Mouse (Mus musculus): ENCODE data around the gene Rab7. TPM values are rescaled to one million over a fixed set of nuclear protein-coding genes. Genes with fewer than 3 reads are reported as not detected.

Rab7 gene
- polyA plus RNA-seq, 1 experiment from 2014 or later = 221 TPM

DNA sequence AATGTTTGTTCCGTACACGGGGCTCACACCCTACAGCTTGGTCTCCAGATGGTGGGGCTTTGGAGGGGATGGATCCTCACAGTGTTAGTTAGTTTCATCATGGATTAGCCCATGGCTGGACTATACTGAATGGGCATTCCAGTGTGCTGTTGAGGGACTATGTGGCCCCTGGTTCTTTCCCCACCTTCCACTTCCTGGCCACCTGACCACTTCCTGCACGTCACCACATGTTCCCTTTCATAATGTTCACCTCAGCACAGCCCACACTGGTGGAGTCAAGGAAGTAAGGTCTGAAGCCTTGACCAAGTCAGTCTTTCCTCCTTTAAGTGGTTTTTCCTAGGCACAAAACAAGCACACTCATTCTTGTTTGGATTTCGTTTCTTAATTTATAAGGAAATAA lies 15.5 kb upstream of the Rab7 start:
- ATAC-seq (replicated peaks; ENCODE audit: low FRiP score) (no peak), DNase-seq (ENCODE audit: low spot score) (no peak)
- H3K27ac ChIP-seq (ENCODE audit: low read depth, low read length) = no peak overlapping the region
- WGBS = 59% methylated on average over 4 of the region's 4 CpGs
- H3K9me3 ChIP-seq (ENCODE audit: control insufficient read depth, low read length) = no peaks in the 10 kb centered on the region
- no peak overlapping the region for H3K4me3 ChIP-seq (ENCODE audit: low read depth, low read length)
- H3K27me3 ChIP-seq (replicated peaks; ENCODE audit: control insufficient read depth, insufficient read depth, low read length) = no peaks in the 10 kb centered on the region
- H3K4me2 ChIP-seq = no peak overlapping the region
- no peaks in the 10 kb centered on the region for H3K36me3 ChIP-seq (ENCODE audit: control insufficient read depth, insufficient read depth, low read length)
- peaks cover 2% of the 10 kb centered on the region; the same call in 1 of the 2 replicates for H3K4me1 ChIP-seq (replicated peaks; ENCODE audit: control insufficient read depth, insufficient read depth, low read length)
- H3K9ac ChIP-seq (ENCODE audit: low read depth, low read length) = no peak overlapping the region

DNA sequence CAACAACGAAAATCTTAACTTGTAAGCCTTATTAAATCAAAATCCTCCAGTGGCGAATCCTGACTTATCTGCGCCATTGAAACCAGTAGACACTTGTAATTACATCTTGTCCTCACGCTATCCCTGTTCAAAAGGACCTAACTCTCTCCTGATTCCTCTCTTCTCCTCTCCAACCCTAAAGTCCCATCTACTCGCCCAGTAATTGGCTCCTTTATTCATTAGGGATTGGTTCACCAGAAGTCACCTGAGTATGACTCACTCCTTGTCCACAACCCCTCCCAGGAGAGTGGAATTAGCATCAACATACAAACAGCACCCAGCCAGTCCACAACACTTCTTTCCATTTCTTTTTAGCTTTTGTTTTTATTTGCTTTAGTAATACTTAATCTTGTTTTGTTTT lies 14.8 kb upstream of the Rab7 start:
- H3K9me3 ChIP-seq (ENCODE audit: control insufficient read depth, low read length) = no peaks in the 10 kb centered on the region
- WGBS = 76% methylated on average over 5 of the region's 5 CpGs
- no peak overlapping the region for H3K9ac ChIP-seq (ENCODE audit: low read depth, low read length)
- H3K4me1 ChIP-seq (replicated peaks; ENCODE audit: control insufficient read depth, insufficient read depth, low read length) = peaks cover 2% of the 10 kb centered on the region; the same call in 1 of the 2 replicates
- no peak overlapping the region for H3K4me2 ChIP-seq
- no peak overlapping the region for H3K4me3 ChIP-seq (ENCODE audit: low read depth, low read length)
- ATAC-seq (replicated peaks; ENCODE audit: low FRiP score) (no peak), DNase-seq (ENCODE audit: low spot score) (no peak)
- H3K27ac ChIP-seq (ENCODE audit: low read depth, low read length) = no peak overlapping the region
- no peaks in the 10 kb centered on the region for H3K27me3 ChIP-seq (replicated peaks; ENCODE audit: control insufficient read depth, insufficient read depth, low read length)
- H3K36me3 ChIP-seq (ENCODE audit: control insufficient read depth, insufficient read depth, low read length) = no peaks in the 10 kb centered on the region

DNA sequence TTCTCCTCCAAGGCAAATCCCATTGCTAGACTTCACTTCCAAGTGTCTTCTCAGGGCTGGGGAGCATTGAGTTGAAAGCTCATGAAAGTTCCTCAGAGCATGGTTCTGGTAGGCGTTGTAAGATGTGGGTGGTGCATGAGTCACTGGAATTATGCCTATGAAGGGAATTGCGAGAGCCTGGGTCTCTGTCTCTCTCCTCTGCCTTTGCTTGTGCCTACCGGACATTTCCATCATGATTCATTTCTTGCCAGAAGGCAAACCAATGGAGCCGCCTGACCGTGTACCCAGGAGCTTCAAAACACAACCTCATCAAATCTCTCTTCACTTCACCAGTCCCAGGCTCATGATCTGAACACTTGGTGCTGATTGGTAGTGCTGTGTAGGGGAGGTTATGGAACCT lies 11.8 kb upstream of the Rab7 start:
- 81% methylated on average over 5 of the region's 5 CpGs for WGBS
- Histone ChIP-seq H3K36me3 (ENCODE audit: control insufficient read depth, insufficient read depth, low read length) (no peaks in the 10 kb centered on the region), H3K4me3 (ENCODE audit: low read depth, low read length) (no peak overlapping the region), H3K27ac (ENCODE audit: low read depth, low read length) (no peak overlapping the region), H3K4me1 (replicated peaks; ENCODE audit: control insufficient read depth, insufficient read depth, low read length) (peaks cover 2% of the 10 kb centered on the region; the same call in 1 of the 2 replicates), H3K4me2 (no peak overlapping the region), H3K9ac (ENCODE audit: low read depth, low read length) (no peak overlapping the region), H3K27me3 (replicated peaks; ENCODE audit: control insufficient read depth, insufficient read depth, low read length) (no peaks in the 10 kb centered on the region), H3K9me3 (ENCODE audit: control insufficient read depth, low read length) (no peaks in the 10 kb centered on the region)
- ATAC-seq (replicated peaks; ENCODE audit: low FRiP score) (no peak), DNase-seq (ENCODE audit: low spot score) (no peak)

DNA sequence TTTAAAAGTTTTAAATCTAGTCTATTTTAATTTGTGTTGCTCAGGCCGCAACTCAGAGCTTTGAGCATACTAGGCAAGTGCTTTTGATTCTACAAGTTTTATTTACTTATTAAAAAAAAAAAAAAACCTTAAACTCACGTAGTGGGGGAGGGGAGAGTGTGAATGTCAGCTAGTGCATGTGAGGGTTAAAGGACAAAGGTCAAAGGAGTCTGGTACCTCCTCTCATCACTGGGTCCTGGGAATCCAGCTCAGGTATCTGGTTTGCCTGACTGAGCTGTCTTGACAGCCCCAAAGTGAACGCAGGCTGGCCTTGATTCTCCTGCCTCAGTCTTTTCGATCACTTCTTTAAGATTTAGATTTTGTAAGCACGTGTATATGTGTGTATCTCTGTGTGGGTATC lies 10.6 kb upstream of the Rab7 start:
- peak overlapping the region; percentile 17; the same call in 1 of the 2 replicates for H3K4me2 ChIP-seq
- no peaks in the 10 kb centered on the region for H3K27me3 ChIP-seq (replicated peaks; ENCODE audit: control insufficient read depth, insufficient read depth, low read length)
- no peaks in the 10 kb centered on the region for H3K36me3 ChIP-seq (ENCODE audit: control insufficient read depth, insufficient read depth, low read length)
- H3K9ac ChIP-seq (ENCODE audit: low read depth, low read length) = no peak overlapping the region
- no peak overlapping the region for H3K27ac ChIP-seq (ENCODE audit: low read depth, low read length)
- WGBS = 69% methylated on average over 5 of the region's 5 CpGs
- H3K9me3 ChIP-seq (ENCODE audit: control insufficient read depth, low read length) = no peaks in the 10 kb centered on the region
- no peak for DNase-seq (ENCODE audit: low spot score)
- no peak overlapping the region for H3K4me3 ChIP-seq (ENCODE audit: low read depth, low read length)
- peaks cover 2% of the 10 kb centered on the region; the same call in 1 of the 2 replicates for H3K4me1 ChIP-seq (replicated peaks; ENCODE audit: control insufficient read depth, insufficient read depth, low read length)
- no peak for ATAC-seq (replicated peaks; ENCODE audit: low FRiP score)

DNA sequence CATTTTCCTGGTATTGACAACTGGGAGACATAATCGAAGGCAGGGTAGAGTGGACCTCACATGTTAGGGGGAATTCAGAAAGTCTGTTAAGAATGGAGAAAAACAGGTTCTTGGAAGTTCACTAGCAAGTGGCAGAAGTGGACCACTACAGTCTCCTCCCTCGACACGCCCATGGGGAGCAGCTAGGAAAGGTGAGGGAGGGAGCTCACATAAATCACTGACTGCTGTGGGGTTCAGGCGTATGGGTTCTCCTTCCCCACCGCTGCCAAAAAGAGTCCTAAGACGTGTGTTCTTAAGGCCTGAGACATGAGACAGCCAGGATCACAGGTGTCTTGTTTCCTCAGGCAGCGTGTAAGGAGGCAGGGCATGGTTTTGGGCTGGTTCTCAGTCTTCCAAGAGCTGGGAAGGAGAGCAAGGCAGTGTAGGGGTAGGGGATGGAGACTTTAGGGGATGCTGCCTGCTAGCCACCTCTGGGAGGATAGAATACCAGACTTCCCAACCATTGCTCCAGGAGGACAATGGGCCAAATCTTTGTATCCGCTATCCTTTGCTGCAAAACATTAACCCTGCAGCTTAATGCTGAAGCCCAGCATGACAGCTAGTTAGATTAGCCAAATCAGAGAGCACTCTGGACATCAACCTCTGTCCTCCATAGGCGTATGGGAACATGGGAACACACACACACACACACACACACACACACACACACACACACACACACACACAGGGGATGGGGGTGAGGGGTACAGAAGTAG lies 9.2 kb upstream of the Rab7 start:
- Histone ChIP-seq H3K4me3 (ENCODE audit: low read depth, low read length) (no peak overlapping the region), H3K27me3 (replicated peaks; ENCODE audit: control insufficient read depth, insufficient read depth, low read length) (no peaks in the 10 kb centered on the region; the same call in 1 of the 2 replicates), H3K4me1 (replicated peaks; ENCODE audit: control insufficient read depth, insufficient read depth, low read length) (peaks cover 2% of the 10 kb centered on the region; the same call in 1 of the 2 replicates), H3K4me2 (no peak overlapping the region), H3K36me3 (ENCODE audit: control insufficient read depth, insufficient read depth, low read length) (no peaks in the 10 kb centered on the region), H3K9me3 (ENCODE audit: control insufficient read depth, low read length) (no peaks in the 10 kb centered on the region), H3K27ac (ENCODE audit: low read depth, low read length) (no peak overlapping the region), H3K9ac (ENCODE audit: low read depth, low read length) (no peak overlapping the region)
- WGBS = 63% methylated on average over 9 of the region's 9 CpGs
- ATAC-seq (replicated peaks; ENCODE audit: low FRiP score) = no peak
- DNase-seq (ENCODE audit: low spot score) = no peak

DNA sequence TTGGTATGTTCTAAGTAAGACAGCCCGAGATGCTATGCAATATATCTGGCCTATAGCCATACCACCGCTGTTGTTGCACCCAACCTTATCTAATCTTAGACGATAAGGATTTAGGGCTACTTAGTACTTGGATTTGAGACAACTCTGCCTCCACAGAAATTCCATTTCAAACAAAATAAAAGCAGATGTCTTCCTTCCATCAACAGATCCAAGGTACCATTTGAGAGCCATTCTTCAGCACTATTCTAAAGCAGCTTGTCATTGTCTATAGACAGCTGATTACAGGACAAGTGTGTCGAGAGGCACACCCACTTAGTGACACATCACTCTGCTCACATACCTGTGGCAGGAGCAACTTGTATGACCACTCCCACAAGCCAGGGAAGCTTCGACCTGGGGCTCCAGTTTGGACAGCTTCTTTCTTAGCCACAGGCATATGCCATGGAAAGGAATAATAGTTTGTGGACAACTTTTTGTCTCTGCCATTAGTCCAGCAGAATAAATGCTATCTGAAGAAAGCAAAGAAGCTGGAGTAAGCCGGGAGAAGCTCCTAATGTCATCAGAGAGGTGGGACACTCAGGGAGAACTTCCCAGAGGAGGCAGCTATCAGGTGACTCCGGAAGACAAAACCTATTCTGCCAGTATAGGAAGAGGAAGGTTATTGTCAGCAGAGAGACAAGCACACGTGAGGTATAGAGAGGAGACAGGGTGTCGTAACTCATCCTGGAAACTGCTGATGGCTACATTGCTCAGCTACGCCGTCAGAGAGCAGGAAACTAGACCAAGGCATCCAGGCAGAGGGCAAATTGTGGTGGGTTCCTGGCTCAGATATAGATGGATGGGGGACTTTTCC lies 8.4 kb upstream of the Rab7 start:
- no peak overlapping the region for H3K27ac ChIP-seq (ENCODE audit: low read depth, low read length)
- peaks cover 2% of the 10 kb centered on the region; the same call in 1 of the 2 replicates for H3K4me1 ChIP-seq (replicated peaks; ENCODE audit: control insufficient read depth, insufficient read depth, low read length)
- no peak overlapping the region for H3K4me3 ChIP-seq (ENCODE audit: low read depth, low read length)
- H3K9ac ChIP-seq (ENCODE audit: low read depth, low read length) = no peak overlapping the region
- no peaks in the 10 kb centered on the region; the same call in 1 of the 2 replicates for H3K27me3 ChIP-seq (replicated peaks; ENCODE audit: control insufficient read depth, insufficient read depth, low read length)
- no peak for ATAC-seq (replicated peaks; ENCODE audit: low FRiP score)
- no peak overlapping the region for H3K4me2 ChIP-seq
- H3K36me3 ChIP-seq (ENCODE audit: control insufficient read depth, insufficient read depth, low read length) = no peaks in the 10 kb centered on the region
- DNase-seq (ENCODE audit: low spot score) = no peak
- no peaks in the 10 kb centered on the region for H3K9me3 ChIP-seq (ENCODE audit: control insufficient read depth, low read length)
- 53% methylated on average over 11 of the region's 11 CpGs for WGBS

DNA sequence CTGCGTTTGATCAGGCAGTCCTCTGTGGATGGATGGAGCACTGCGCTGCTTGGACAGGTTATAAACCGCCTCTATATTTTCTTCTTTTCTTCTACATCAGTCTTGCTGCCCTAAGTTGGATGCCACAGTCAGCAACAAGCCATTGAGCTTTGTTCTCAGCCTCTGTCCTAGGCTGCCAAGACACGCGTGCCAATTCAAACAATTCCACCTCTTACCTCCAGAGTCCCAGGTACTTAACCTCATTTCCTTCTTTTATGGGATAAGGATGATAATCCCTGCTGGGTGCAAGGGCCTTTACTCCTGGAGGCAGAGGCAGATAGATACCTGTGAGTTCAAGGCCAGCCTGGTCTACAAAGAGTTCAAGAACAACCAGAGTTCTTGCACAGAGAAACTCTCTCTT lies 6.1 kb upstream of the Rab7 start:
- H3K4me2 ChIP-seq = no peak overlapping the region
- H3K27me3 ChIP-seq (replicated peaks; ENCODE audit: control insufficient read depth, insufficient read depth, low read length) = no peaks in the 10 kb centered on the region; the same call in 1 of the 2 replicates
- H3K4me3 ChIP-seq (ENCODE audit: low read depth, low read length) = no peak overlapping the region
- ATAC-seq (replicated peaks; ENCODE audit: low FRiP score) = no peak
- no peak for DNase-seq (ENCODE audit: low spot score)
- H3K4me1 ChIP-seq (replicated peaks; ENCODE audit: control insufficient read depth, insufficient read depth, low read length) = no peaks in the 10 kb centered on the region; the same call in none of the 2 replicates
- H3K9ac ChIP-seq (ENCODE audit: low read depth, low read length) = no peak overlapping the region
- H3K27ac ChIP-seq (ENCODE audit: low read depth, low read length) = no peak overlapping the region
- H3K36me3 ChIP-seq (ENCODE audit: control insufficient read depth, insufficient read depth, low read length) = no peaks in the 10 kb centered on the region
- H3K9me3 ChIP-seq (ENCODE audit: control insufficient read depth, low read length) = no peaks in the 10 kb centered on the region
- 88% methylated on average over 5 of the region's 5 CpGs for WGBS

DNA sequence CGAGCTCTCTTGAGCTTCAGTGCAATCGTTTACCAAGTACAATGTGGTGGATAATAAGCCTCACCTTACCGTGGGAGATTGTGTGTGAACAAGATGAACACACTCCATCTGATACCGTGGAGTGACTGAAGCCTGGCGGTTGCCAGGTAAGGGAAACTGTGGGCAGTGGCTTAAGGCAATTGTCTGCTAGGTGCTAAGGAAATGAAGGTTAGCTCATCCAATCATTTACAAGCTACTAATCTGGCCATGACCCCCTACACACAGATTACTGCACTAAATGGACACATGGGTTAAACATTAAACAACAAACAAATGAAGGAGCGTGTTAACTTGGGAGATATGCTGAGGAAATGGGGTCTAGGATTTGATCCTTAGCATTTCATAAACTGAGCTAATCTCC lies 3.9 kb upstream of the Rab7 start:
- Histone ChIP-seq H3K4me2 (0 out of 2 replicates have a peak overlapping the region, but pooled peaks have one; percentile 24), H3K9me3 (ENCODE audit: control insufficient read depth, low read length) (no peaks in the 10 kb centered on the region), H3K27ac (ENCODE audit: low read depth, low read length) (no peak overlapping the region), H3K27me3 (replicated peaks; ENCODE audit: control insufficient read depth, insufficient read depth, low read length) (no peaks in the 10 kb centered on the region; the same call in 1 of the 2 replicates), H3K4me3 (ENCODE audit: low read depth, low read length) (no peak overlapping the region), H3K36me3 (ENCODE audit: control insufficient read depth, insufficient read depth, low read length) (no peaks in the 10 kb centered on the region), H3K4me1 (replicated peaks; ENCODE audit: control insufficient read depth, insufficient read depth, low read length) (peaks cover 4% of the 10 kb centered on the region; the same call in 1 of the 2 replicates), H3K9ac (ENCODE audit: low read depth, low read length) (no peak overlapping the region)
- no peak for DNase-seq (ENCODE audit: low spot score)
- 62% methylated on average over 6 of the region's 6 CpGs for WGBS
- ATAC-seq (replicated peaks; ENCODE audit: low FRiP score) = no peak
